Mouse (Mus musculus) heart, embryonic 11.5 days (tissue): ENCODE results near the gene Tex12. TPM values are rescaled to one million over a fixed set of nuclear protein-coding genes. Genes with fewer than 3 reads are reported as not detected.

Source experiments
- ATAC-seq: fragments of 200-750 bp; cut with Nextera tagmentation; replicated peaks from 2 replicates; pipeline ENCODE4 v1.8.0; 2017; ENCODE audit warnings: moderate library complexity; ENCODE audit not compliant: insufficient number of reproducible peaks, low FRiP score, low TSS enrichment
- H3K27ac ChIP-seq: fragments of 300-500 bp; sonication (generic); 2 replicates; pipeline ENCODE4 v1.5.1; 2014; ENCODE audit warnings: mild to moderate bottlenecking, low read depth, low read length
- H3K27me3 ChIP-seq: fragments of 300-500 bp; sonication (generic); 2 replicates; pipeline ENCODE4 v1.6.1; 2014; ENCODE audit warnings: mild to moderate bottlenecking, low read length, mixed read lengths; ENCODE audit not compliant: control insufficient read depth, insufficient read depth
- H3K36me3 ChIP-seq: fragments of 300-500 bp; sonication (generic); 2 replicates; pipeline ENCODE4 v1.6.1; 2014; ENCODE audit warnings: mild to moderate bottlenecking, low read length, moderate library complexity, mixed read lengths; ENCODE audit not compliant: control insufficient read depth, insufficient read depth
- H3K4me1 ChIP-seq: fragments of 300-500 bp; sonication (generic); 2 replicates; pipeline ENCODE4 v1.6.1; 2014; ENCODE audit warnings: low read length; ENCODE audit not compliant: control insufficient read depth, insufficient read depth
- H3K4me2 ChIP-seq: fragments of 300-500 bp; sonication (generic); 2 replicates; pipeline ENCODE4 v1.6.1; 2014; ENCODE audit warnings: mild to moderate bottlenecking, moderate library complexity
- H3K4me3 ChIP-seq: fragments of 300-500 bp; sonication (generic); 2 replicates; pipeline ENCODE4 v1.5.1; 2014; ENCODE audit warnings: low read depth, low read length
- H3K9ac ChIP-seq: fragments of 300-500 bp; sonication (generic); 2 replicates; pipeline ENCODE4 v1.6.1; 2014; ENCODE audit warnings: mild to moderate bottlenecking, low read depth, low read length, moderate library complexity
- H3K9me3 ChIP-seq: fragments of 300-500 bp; sonication (generic); replicated peaks from 2 replicates; pipeline ENCODE4 v1.6.1; 2016; ENCODE audit warnings: low read length; ENCODE audit not compliant: control insufficient read depth
- WGBS: fragments of 180-500 bp; shearing (Covaris S2); extraction: QIAGEN DNeasy Blood & Tissue Kit; methylation state at CpG from one replicate; pipeline ENCODE4 v1.1.7; 2014; ENCODE audit not compliant: insufficient replicate concordance; 5-methylcytosine and 5-hydroxymethylcytosine counted together
- polyA plus RNA-seq: library from polyadenylated mRNA; unstranded; fragments of >200 nt; fragmentation: Nextera tagmentation; extraction: Ambion mirVana; gene quantifications from 2 replicates; pipeline ENCODE4 v1.2.1, GENCODE M21; 2014

Tex12 gene
- polyA plus RNA-seq, 1 experiment from 2014 or later, result not detected

- Histone ChIP-seq H3K9ac (peak within 1 kb of the TSS; percentile 90), H3K9me3 (no peaks in the 10 kb centered on the region), H3K4me1 (peaks cover 5% of the 10 kb centered on the region), H3K27me3 (no peaks in the 10 kb centered on the region), H3K36me3 (no peaks in the 10 kb centered on the region), H3K27ac (peak within 1 kb of the TSS; percentile 76), H3K4me2 (peak within 1 kb of the TSS; percentile 77), H3K4me3 (peak within 1 kb of the TSS; percentile 73)
- peak; percentile 97 for ATAC-seq
- WGBS, result under 1% methylated on average over 52 of the region's 54 CpGs
These were observed 32.7 kb downstream of the Tex12 start, which contains the start of gene Pts for GRCm38 (mm10) chr9:50528293-50528892. Pts (minus strand) TSS chr9:50528724.

- peaks cover 5% of the 10 kb centered on the region for H3K4me1 ChIP-seq
- no peak for ATAC-seq
- H3K27ac ChIP-seq, result no peak overlapping the region
- peak overlapping the region; percentile 77 for H3K4me2 ChIP-seq
- H3K9me3 ChIP-seq, result no peaks in the 10 kb centered on the region
- H3K36me3 ChIP-seq, result no peaks in the 10 kb centered on the region
- WGBS, result 41% methylated on average over 7 of the region's 7 CpGs
- peak overlapping the region; percentile 90 for H3K9ac ChIP-seq
- H3K4me3 ChIP-seq, result peak overlapping the region; percentile 73
- no peaks in the 10 kb centered on the region for H3K27me3 ChIP-seq
These were observed 33.3 kb downstream of the Tex12 start for GRCm38 (mm10) chr9:50527860-50528259.

- WGBS, result 79% methylated on average over 5 of the region's 5 CpGs
- ATAC-seq, result no peak
These were observed 35.5 kb downstream of the Tex12 start for GRCm38 (mm10) chr9:50525585-50525984.

GRCm38 (mm10) chr9:50524936-50525335 is 36.2 kb downstream of the Tex12 start:
- no peak for ATAC-seq
- Histone ChIP-seq H3K27ac (no peak overlapping the region), H3K4me2 (no peak overlapping the region), H3K9me3 (no peaks in the 10 kb centered on the region), H3K36me3 (no peaks in the 10 kb centered on the region), H3K9ac (no peak overlapping the region), H3K4me1 (peaks cover 5% of the 10 kb centered on the region), H3K27me3 (no peaks in the 10 kb centered on the region), H3K4me3 (no peak overlapping the region)
- WGBS, result 89% methylated on average over 5 of the region's 5 CpGs

More at GRCm38 (mm10) chr9:50525585-50525984, 35.5 kb downstream of the Tex12 start:
- Histone ChIP-seq H3K4me1 (peaks cover 5% of the 10 kb centered on the region), H3K4me2 (no peak overlapping the region), H3K27ac (no peak overlapping the region), H3K9ac (no peak overlapping the region), H3K36me3 (no peaks in the 10 kb centered on the region), H3K9me3 (no peaks in the 10 kb centered on the region), H3K4me3 (no peak overlapping the region), H3K27me3 (no peaks in the 10 kb centered on the region)

- ATAC-seq, result no peak
- WGBS, result 83% methylated on average over 5 of the region's 5 CpGs
These were observed 38.6 kb downstream of the Tex12 start for GRCm38 (mm10) chr9:50522574-50522973.

GRCm38 (mm10) chr9:50521562-50521961 is 39.6 kb downstream of the Tex12 start:
- Histone ChIP-seq H3K4me3 (no peak overlapping the region), H3K36me3 (no peaks in the 10 kb centered on the region), H3K9me3 (no peaks in the 10 kb centered on the region), H3K27ac (no peak overlapping the region), H3K9ac (no peak overlapping the region), H3K4me2 (no peak overlapping the region), H3K27me3 (no peaks in the 10 kb centered on the region), H3K4me1 (no peaks in the 10 kb centered on the region)
- ATAC-seq, result no peak
- WGBS, result 52% methylated on average over 2 of the region's 2 CpGs

More at GRCm38 (mm10) chr9:50522574-50522973, 38.6 kb downstream of the Tex12 start:
- Histone ChIP-seq H3K9ac (no peak overlapping the region), H3K4me2 (no peak overlapping the region), H3K27ac (no peak overlapping the region), H3K9me3 (no peaks in the 10 kb centered on the region), H3K4me1 (peaks cover 1% of the 10 kb centered on the region), H3K4me3 (no peak overlapping the region), H3K27me3 (no peaks in the 10 kb centered on the region), H3K36me3 (no peaks in the 10 kb centered on the region)

- ATAC-seq, result no peak
- H3K27ac ChIP-seq, result no peak overlapping the region
- no peak overlapping the region for H3K9ac ChIP-seq
- H3K4me1 ChIP-seq, result no peaks in the 10 kb centered on the region
- H3K27me3 ChIP-seq, result no peaks in the 10 kb centered on the region
- no peak overlapping the region for H3K4me2 ChIP-seq
- WGBS, result 81% methylated on average over 6 of the region's 6 CpGs
- H3K36me3 ChIP-seq, result no peaks in the 10 kb centered on the region
- H3K9me3 ChIP-seq, result no peaks in the 10 kb centered on the region
- H3K4me3 ChIP-seq, result no peak overlapping the region
These were observed 40.4 kb downstream of the Tex12 start for GRCm38 (mm10) chr9:50520748-50521147.

GRCm38 (mm10) chr9:50518781-50519180 is 42.3 kb downstream of the Tex12 start:
- 0 out of 2 replicates have a peak, but pooled peaks cover 3% of the 10 kb centered on the region for H3K4me1 ChIP-seq
- no peak overlapping the region for H3K4me3 ChIP-seq
- no peak overlapping the region for H3K9ac ChIP-seq
- no peak for ATAC-seq
- no peaks in the 10 kb centered on the region for H3K36me3 ChIP-seq
- no peaks in the 10 kb centered on the region for H3K27me3 ChIP-seq
- H3K9me3 ChIP-seq, result no peaks in the 10 kb centered on the region
- no peak overlapping the region for H3K4me2 ChIP-seq
- H3K27ac ChIP-seq, result no peak overlapping the region
- 11% methylated on average over 2 of the region's 2 CpGs for WGBS

- Histone ChIP-seq H3K4me1 (0 out of 2 replicates have a peak, but pooled peaks cover 3% of the 10 kb centered on the region), H3K27ac (no peak overlapping the region), H3K36me3 (no peaks in the 10 kb centered on the region), H3K4me3 (no peak overlapping the region), H3K27me3 (no peaks in the 10 kb centered on the region), H3K9me3 (no peaks in the 10 kb centered on the region), H3K4me2 (no peak overlapping the region), H3K9ac (no peak overlapping the region)
- WGBS, result 61% methylated on average over 5 of the region's 5 CpGs
- no peak for ATAC-seq
These were observed 45.7 kb downstream of the Tex12 start for GRCm38 (mm10) chr9:50515462-50515861.
